Mouse (Mus musculus) c-Kit-positive CD71-negative TER-119-negative erythroid progenitor cells, embryonic 14.5 days (primary cell): Measurements from ENCODE around the gene Vps37d.

Experiments used
- DNase-seq: peaks from one replicate; pipeline ENCODE4 v3.0.0-alpha.2; 2013; ENCODE audit warnings: low read depth

Vps37d gene

GRCm38 (mm10) chr5:135025899-135026298, 52.2 kb downstream of the Vps37d start:
- DNase-seq = no peak

DNA sequence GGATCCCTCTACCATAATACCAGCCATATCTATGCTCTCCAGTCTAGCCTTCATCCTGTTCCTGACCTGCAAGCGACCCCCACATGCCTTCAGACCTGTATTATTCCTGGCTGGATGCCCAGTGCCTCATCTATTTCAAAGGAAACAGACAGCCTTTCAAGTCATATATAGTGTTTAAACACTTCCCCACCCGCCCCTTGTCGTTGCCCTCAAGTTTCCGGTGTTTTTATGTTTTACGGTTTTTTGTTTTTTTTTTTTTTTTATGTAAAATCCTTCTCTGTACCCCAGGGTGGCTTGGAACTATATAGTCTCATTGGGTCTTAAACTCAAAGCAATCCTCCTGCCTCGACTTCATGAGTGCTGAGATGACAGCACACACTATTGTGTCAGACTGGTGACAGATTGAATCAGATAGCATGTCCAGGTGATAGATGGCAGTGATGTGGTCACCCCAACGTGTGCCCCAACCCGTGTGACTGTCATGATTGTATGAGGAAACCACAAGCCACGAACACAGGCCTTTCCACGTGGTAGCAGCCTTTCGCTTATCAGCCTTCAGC, 53.3 kb downstream of the Vps37d start:
- DNase-seq = no peak

- DNase-seq = peak; percentile 87
Observed at GRCm38 (mm10) chr5:135023344-135024173, 54.5 kb downstream of the Vps37d start, which contains the start of gene Stx1a. TSS of gene Stx1a (plus strand) at chr5:135023482.
